Mouse (Mus musculus) stomach, postnatal 0 days (tissue): Measurements from ENCODE around the gene Cacng1.

Experiments
- CTCF ChIP-seq: IDR thresholded peaks from 2 replicates; pipeline ENCODE4 v1.5.1; 2016; ENCODE audit warnings: antibody characterized with exemption, low read depth, mild to moderate bottlenecking, moderate library complexity
- EP300 ChIP-seq: optimal IDR thresholded peaks from 2 replicates; pipeline ENCODE3; 2016; ENCODE audit warnings: antibody characterized with exemption

GRCm38 (mm10) chr11:107707897-107708610 lies 8.3 kb downstream of the Cacng1 start:
- TF ChIP-seq CTCF, result no peak
- TF ChIP-seq EP300, result no peak
